Mouse (Mus musculus) spleen, postnatal 4 days (tissue): ENCODE results near the gene Lrrc15.

Experiments
- DNase-seq, 2 experiments: peaks; one replicate each; pipeline ENCODE4 v3.0.0; 2022; ENCODE audit warnings: low spot score in 2 of 2

Lrrc15 gene

DNA sequence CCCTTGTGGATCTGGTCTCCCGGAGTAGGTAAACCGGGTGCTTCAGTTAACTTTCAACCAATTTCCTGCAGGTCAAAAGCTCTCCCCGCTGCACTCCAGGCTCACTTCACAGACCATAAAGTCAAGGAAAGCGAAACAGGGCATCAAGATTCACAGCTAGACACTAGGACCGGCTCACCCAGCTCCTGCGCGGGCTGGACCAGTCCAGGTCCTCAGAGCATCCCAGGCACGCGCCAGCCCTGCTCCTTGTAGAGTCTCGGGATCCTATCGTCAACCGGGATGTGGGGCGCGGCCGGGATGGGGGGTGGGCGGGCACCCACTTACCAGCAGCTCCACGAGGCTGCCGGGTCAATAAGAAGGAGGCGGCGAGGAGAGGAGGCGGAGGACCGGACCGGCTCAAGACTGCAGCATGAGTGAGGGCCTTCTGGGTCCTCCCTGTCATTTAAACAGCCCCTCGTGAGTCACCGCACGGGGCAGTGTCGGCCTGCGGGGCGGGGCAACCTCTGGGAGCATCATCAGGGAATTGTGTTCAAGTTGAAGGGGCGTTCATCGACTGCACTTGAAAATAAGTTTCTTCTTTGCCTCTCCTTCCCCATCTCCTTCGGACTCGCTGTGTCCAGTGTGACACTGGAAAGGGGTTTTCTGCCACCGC lies at the start of gene Lrrc15:
Gene Lrrc15, minus strand, starts transcription at position 413 of the 652 bp plus-strand sequence.
- DNase-seq, result no peak

DNA sequence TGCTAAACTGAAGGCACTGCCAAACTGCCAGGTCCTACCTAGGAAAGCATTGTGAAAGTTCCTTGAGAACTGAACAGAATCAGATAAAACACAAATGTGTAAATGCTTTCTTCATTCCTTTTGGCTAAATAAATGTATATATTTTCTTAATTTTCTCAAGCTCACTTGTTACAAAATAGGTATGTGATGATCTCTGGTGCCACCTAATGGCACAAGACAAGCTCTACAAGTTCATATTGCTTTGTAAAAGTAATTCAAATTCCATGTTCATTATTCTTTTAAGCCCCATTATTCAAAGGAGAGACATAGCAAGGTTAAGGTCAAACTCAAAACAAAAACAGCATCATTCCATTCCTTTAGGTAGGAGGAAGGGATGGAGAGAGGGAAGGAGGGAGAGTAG lies 31.2 kb upstream of the Lrrc15 start:
- DNase-seq, result no peak

DNA sequence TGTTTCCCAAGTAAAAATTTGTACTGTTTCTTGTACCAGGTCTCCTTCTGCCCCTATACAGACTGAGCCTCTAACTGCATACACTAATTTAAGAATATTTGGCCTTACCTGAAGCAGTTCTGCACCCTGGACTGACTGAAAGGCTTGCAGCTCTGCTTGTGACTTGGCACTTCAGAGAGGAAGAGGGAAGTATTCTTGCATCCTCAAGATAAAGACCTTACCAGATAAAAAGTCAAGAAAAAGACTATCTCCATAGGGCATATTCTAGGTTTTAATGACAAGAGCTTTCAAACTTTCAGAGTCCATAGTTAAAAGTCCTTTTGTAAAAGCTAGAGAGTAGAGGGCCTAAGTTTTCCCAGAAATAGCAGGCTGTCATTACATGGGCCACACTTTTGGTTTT lies 27.6 kb upstream of the Lrrc15 start, which contains the start of gene Gp5:
Gene Gp5, minus strand, starts transcription at position 133 of the 400 bp plus-strand sequence.
- no peak for DNase-seq

DNA sequence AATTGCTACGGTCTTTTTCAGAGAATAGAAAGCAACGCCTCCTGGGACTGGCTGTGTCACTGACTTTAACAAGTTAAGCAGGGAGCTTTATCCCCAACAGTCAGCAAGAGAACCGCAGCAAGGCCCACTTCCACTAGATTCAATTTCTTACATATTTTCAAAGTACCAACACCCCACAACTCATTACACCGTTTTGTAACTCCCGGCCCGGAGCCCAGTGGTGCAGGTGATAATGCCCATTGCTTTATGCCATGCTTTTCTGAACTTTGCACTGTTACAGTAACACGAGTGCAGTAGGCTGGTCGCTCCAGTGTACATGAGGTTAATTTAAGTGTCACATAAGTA lies 27.1 kb upstream of the Lrrc15 start:
- DNase-seq, result no peak

DNA sequence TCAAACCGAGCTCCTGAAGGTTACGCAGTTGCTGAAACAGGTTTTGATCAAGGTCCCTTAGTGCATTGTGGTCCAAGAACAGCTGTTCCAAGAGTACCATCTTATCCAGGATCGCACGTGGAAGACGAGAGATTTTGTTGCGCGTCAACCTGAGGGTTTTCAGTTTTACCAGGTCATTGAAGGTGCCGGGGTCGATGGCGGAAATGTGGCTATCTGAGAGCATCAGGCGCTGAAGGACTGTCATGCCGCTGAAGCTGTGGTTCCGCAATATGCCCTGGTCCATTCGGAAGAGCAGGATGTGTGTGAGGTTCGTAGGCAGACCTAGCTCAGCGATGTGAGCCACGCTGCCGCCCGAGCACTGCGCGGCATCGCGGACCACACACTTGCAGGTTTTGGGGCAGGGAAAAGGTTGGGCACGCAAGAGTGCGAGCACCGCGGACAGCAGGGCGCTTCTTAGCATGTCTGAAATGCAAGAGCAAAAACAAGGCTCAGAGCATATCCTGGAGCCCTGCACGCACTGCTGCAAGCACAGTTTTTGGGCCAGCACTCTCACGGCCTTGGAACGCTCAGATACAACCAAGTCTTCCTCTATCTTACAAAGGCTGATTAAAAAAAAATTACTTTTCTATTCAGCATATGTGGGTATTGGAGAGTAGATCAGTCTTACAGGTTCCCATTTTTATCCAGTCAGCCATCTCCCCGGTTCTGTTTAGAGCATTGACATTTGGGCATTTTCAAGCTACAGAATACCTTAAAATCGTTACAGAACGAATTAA lies 26.5 kb upstream of the Lrrc15 start:
- DNase-seq, result no peak

DNA sequence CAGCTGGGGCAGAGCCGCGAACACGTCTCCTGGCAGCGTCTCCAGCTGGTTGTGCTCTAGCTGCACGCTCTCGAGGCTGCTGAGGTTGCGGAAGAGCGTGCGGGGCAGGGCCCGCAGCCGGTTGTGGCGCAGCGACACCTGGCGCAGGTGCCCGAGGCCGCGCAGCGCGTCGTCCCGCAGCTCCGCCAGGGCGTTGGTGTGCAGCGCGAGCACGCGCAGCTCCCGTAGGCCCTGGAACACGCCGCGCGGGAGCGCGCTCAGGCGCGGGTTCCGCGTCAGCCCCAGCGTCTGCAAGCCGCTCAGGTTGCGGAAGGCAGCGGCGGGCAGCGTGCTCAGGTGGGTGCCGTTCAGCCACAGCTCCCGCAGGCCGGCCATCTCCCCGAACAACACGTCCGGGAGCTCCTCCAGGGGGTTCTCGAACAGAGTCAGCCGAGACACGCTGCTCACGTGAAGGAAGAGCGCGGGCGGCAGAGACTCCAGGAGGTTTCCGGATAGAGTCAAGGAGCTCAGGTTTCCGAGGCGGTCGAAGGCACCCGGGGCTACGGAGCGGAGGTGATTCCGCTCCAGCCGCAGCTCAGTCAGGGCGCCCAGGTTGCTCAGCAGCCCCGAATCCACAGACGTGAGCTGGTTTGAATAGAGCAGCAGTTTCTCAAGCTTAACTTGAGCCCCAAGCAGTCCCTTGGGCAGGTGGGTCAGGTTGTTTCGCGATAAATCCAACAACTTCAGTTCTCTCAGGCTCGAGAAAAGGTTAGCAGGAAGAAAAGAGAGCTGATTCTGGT lies 25.7 kb upstream of the Lrrc15 start:
- DNase-seq, result peak in 1 of 2 experiments; percentile 68

DNA sequence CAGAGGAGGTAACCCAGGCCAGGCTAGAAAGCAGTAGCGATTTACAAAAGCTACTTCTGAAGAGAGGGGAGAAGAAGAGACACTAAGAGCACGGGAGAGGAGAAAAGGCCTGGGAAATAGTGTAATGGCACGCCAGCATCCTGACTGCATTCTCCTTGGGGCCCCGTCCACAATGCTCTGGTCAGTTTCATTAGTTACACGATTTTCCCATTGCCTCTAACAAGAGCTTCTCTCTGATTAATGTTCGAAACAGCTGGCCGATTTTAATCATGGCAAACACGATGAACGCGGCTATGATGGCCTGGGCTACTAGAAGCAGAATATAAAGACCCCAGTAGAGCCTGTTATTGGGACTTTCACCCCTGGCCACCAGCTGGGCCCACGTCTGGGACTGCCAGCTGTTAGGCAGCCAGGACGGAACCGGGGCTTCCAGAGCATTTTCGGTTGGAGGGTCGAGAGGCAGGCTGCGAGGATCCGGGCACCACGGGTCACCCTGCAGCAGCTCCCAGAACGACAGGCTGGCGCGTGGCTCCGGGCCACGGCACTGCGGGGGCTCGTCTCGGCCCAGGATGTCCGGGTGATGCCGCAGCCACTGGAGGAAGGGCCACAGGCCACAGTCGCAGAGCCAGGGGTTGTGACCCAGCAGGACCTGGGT lies 25.0 kb upstream of the Lrrc15 start:
- no peak for DNase-seq

DNA sequence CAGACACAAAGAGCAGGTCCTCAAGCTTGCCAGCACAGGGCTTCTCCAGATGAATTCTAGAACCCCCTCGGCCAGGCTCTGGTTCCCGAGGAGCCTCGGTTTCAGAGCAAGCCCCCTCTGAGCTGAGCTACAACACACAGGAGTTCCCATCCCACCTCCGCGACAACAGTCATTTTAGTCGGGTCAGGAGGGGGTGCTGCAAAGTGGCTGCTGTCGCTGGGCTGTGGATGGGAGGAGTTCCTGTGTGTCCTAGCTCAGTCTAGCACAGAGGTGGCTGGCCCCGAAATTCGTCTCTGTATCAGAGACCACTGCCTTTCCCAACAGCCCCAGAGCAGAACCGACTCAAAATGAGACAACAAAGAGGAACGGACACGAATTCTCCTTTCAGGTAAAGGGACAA lies 24.2 kb upstream of the Lrrc15 start:
- DNase-seq, result no peak

DNA sequence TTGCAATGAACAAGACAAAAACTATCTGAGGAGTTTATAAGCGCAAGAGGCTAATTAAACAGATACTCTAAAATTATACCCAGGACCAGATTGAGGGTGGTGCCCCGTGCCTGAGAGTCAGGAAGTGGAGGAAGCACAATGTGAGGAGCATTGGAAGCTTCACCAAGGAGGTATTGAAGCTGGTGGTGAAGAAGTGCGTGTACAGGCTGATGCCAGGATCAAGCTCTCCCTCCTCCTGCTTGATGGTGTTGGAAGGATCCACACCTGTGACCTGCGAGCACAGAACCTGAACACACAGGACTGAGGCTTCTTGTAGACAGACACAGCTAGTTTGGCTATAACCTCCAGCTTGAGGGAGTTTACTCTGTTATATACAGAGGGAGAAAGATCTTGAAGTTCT lies 23.0 kb upstream of the Lrrc15 start:
- no peak for DNase-seq

DNA sequence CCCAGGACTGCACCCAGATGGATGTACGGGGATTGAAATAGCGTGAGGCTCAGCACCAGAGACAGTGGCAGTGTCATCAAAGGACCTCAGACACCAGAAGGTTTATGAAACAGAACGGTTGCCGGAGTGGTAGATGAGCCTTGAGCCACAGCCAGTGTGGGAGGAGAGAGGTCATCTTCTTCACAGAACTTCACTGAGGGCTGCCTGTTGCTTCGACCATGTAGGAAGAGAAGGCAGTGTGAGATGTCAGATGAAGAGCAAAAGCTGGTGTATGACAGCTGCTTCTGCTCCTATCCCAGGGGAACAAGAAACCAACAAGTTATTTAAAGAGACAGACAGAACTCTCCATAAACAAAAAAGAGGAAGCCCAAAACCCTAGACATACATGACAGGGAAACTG lies 21.2 kb upstream of the Lrrc15 start:
- DNase-seq, result no peak

DNA sequence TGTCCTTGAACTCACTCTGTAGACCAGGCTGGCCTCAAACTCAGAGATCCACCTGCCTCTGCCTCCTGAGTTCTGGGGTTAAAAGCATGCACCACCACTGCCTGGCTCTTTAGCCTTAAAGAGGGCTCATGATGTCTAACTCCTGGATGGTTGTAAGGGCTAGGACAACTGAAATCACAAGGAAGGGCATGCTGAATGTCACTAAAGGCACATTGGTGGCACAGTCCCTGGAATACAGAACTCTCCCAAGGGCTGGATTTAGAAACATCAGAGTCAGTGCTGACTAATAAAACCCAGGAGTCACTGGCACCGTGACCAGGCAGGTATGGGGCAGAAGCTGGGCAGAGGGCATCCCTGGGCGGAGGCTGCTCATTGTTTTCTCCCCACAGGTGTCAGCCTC lies 20.4 kb upstream of the Lrrc15 start:
- no peak for DNase-seq

DNA sequence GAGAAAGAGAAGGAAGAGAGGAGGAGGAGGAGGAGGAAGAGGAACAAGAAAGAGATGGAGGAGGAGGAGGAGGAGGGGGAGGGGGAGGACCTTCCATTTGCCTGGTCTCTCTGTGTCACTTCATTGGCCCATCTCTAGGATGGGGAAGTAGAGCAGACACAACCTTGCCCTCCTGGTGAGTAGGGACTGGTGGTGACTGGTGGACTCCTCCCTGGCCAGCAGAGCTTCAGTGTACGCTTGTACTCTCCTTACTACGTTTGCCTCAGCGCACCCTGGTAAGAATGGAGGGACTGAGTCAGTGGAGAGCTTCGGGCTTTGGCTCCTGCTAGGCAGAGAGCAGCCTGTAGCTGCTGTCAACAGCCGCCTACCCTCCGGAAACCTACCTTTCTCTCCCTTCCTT lies 19.6 kb upstream of the Lrrc15 start:
- DNase-seq, result no peak

DNA sequence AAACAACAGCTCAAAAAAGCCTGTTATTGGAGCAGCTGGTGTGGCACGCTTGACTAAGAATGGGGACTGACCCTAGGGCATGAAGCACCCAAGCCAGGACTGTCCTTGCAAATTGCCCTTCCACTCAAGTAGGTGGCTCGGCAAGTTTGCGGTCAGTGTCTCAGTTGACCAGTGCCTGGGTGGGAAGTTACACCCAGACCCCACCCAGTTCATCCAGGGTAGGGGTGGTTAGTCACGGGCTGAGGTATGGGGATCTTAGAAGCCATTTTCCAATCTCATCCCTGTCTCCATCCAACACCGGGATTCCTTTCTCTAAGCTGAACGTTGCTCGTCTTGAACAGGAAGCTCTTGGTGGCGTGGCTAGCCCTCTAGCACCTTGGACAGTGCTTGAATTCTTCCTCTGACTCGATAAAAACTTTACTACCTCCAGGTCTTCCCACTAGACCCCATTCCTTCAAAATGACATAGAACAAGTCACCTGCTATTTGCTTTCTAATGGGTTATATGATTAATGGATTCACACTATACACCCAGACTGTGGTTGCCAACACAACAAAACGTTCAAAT lies 16.7 kb upstream of the Lrrc15 start:
- no peak for DNase-seq

DNA sequence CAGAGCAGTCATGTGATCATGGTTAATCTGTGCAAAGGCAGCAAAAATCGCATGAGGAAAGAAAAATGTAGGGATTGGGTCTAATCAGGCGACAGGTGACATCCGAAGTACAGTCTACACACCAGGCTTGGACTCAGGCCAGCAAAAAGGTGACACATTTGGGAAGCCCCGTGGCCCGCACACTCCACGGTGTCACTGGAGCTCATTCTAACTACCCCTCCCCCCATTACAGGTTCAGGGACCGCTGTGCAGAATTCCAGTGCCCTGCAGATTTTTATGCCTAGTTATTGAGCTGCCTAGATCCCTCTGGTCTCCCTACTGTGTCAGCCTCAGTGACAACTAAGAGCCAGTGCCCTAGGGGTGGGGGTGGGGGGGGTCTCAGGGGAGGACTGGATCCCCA lies 14.4 kb upstream of the Lrrc15 start:
- DNase-seq, result no peak

DNA sequence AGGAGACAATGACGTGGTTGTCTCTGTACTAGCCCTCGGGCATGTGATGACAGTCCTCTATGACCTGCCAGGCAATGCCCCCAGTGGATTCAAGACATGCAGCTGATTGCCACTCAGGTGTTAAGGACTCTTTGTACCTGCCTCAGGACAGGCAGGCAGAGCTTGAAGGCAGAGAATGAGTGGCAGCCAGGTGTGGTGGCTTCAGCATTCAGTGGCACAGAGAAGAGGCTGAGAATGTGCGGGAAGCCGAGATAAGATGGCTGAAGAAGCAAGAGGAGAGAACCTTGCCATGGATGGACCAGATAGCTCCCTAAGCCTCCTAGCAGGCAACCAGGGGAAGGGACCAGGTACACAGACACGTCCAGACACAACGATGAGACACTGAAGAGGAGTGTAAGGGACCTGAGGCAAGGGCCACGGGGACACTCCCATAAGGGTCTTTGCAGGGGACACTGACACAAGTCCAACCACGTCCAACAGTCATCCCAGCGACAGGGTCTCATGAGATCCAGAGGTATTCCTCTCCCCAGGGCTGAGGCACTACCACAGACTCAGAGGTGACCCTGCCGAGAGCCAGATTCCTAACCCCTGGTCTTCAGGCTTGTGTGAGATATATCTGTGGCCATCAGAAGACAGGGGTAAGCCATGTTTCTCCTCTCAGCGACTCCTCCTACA lies 13.7 kb upstream of the Lrrc15 start:
- no peak for DNase-seq

DNA sequence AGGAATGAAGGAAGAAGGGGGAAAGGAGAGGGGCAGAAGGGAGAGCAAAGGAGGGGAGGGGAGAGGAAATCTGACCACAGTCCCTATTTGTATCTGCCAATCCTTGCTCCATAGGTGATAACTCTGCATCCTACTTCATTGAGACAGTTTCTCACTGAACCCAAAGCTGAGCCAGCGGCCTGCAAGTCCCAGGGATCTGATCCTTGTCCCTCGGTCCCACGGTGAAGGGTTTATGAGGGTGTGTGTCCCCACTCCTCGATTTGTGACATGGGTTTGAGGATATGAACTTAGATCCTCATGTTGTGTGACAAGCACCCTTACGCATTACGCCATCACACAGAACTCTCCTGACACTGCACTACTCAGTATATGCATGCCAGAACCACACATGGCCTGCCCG lies 12.1 kb upstream of the Lrrc15 start:
- no peak for DNase-seq

DNA sequence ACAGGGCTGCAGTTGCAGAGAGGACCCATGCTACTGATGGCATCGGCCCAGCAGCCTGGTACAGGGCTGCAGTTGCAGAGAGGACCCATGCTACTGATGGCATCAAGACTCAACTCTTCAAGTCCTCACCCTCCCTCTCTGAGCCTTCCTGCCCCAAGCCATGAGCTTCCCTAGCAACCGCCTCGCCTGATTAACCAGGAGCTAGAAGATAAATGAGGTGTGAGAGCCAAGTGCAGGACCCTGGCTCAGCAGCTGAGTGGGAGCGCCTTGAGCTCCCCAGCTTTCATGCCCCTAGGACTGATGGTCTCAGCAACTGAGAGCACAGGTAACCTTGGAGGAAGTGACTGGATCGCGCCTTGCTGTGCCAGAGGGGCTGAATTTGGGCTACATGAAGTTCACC lies 7.4 kb upstream of the Lrrc15 start:
- no peak for DNase-seq

DNA sequence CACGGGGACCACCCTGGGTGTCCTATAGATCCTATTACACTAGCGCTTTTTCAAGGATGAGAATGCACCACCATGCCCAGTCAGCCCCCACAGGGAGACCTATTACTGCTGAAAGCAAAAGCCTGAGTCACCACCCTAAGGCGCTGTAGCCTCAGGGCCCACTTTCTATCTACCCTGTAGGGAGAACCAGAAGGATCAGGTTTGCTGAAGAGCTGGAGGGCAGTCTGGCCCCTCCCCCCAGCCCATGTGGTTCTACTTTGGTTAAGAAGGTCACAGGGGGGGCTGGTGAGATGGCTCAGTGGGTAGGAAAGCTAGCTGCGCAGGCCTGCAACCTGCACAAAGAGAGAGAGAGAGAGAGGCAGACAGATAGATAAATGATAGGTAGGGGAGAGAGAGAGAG lies 2.6 kb upstream of the Lrrc15 start:
- DNase-seq, result no peak

DNA sequence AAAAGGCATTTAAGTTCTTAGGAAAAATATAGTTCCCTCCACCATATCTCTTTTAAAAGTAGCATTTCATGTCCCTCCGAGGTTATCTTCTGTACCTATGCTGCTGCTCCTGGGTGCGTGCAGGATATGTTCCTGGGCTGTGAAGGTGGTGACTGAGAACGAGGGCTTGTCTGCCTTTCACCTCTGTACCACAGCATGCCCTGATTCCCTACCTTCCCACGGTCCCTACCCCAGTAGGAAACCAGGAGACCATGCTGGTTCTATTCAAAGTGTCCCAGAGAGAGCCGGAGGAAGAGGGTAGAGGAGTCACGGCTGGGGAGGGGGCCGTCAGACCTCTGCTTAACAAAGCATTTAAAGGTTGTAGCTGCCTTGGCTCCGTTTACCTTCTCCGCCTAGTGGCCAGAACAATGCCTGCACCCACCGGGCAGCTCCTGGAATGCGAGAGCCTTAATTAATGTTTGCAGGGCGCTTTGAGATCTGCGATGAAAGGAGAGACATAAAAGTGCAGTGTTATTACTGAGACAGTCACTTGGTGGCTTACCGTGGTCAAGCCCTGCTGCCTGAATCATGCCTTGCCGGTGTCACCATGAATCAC lies 784 bp upstream of the Lrrc15 start:
- DNase-seq, result no peak

DNA sequence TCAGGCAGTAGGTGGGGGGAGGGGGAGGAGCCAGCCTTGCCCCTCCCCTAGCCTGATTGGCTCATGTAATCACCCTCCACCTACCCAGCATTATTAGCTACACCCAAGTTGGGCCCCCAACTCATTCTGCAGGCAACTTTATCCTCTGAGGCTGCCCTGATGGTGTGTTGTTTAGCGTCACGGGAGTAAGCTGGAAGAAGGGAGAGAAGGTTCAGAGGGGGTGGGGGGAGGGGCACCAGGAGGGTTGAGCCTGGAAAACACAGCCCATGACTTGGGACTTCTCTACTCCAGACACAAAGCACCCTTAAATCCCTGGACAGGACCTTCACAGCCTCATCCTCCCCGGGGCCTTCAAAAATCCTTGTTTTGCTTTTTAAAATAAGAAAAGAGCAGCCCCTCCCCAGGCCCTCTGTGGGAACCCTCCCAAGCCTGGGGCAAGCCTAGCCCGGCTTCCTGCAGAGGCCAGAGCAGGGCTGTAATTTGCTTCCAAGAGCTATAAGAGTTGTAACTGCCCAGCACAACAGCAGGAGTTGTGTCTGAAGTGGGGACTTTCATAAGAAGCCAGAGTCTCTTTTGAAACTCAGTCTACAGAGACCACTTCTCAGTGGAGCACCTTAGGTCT lies 2.3 kb downstream of the Lrrc15 start:
- DNase-seq, result no peak

DNA sequence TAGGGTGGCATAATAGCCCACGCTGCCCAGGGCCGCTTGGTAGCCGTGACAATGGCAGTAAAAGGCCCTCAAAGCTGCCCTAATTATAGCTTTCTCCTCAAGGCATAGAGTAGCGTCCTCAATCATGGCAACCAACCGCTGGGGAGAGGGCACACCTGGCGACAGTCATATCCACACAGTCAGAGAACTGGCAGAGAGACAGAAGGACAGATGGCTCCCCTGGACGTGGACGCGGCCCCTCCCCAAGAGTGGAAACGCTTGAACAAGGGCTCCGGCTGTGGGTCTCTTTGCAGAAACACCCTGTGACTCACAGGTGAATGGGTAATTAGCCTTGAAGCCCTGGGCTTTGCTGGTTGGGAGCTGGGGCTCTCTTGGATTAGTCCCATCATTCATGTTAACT lies 4.7 kb downstream of the Lrrc15 start:
- no peak for DNase-seq
